Mouse (Mus musculus): ENCODE results near the gene Auts2. TPM values are rescaled to one million over a fixed set of nuclear protein-coding genes. Genes with fewer than 3 reads are reported as not detected.

Gene Auts2
- polyA plus RNA-seq, 1 experiment from 2014 or later: 4.9 TPM

DNA sequence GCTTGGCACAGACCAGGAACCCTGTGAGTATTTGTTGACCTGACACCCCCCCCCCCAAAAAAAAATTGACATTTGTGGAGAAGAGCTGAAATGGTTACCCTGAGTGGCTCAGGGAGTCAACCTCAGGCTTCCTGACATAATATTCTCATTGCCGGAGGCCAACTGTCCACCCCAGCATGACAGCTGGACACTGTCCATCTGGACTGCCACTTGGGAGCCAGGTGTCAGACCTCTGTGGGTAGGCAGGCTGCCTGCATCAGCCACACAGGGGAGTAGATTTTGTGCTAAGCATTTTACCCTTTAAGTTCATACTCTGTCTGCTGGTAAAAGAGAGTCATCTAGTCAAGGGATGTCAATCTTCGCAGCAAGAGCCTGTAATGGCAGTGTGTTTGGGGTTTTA is 880.5 kb downstream of the Auts2 start:
- 86% methylated on average over 2 of the region's 2 CpGs for WGBS
- TF ChIP-seq CTCF (IDR thresholded peaks at IDR 0.05; ENCODE audit: low read depth): no peak

DNA sequence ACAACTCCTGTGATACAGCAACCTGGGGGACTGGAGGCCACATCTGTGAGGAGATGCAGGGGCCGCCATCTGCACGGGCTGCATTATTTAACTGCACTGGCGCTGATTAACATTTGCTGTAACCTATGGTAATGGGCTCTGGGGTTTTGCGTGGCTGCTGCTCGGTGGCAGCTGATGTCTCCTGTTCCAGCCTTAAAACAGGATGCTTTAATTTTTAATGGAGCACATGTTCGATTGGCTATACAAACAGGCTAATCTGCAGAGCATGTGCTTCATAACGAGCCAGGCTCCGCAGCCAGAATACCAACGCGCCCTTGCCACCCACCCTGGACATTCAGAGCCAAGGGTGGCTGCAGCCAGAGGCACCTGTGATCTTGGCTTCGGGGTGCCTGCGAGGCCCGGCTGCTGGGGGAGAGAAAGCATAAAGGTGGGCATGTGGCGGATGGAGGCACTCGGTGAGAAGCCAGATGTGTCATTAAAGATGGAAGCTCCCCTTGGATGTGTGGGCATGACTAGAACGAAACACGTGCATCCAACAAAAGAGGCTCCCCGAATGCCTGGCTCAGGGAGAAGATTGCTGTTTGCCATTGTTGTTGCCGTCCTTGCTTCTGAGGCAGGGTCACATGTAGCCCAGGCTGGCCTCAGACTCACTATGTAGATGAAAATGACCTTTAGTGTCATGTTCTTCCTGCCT is 884.2 kb downstream of the Auts2 start:
- Histone ChIP-seq H3K27me3 (replicated peaks; ENCODE audit: control insufficient read depth, insufficient read depth, low read length) (no peaks in the 10 kb centered on the region), H3K4me1 (replicated peaks; ENCODE audit: control insufficient read depth, insufficient read depth, low read length) (no peaks in the 10 kb centered on the region), H3K27ac (ENCODE audit: low read depth, low read length) (no peak overlapping the region), H3K36me3 (ENCODE audit: control insufficient read depth, insufficient read depth) (no peaks in the 10 kb centered on the region), H3K4me2 (replicated peaks; ENCODE audit: low read depth) (no peak overlapping the region), H3K9ac (ENCODE audit: low read depth, low read length) (no peak overlapping the region), H3K9me3 (ENCODE audit: control insufficient read depth) (no peaks in the 10 kb centered on the region), H3K4me3 (ENCODE audit: low read depth, low read length) (no peak overlapping the region)
- ATAC-seq: no peak
- WGBS: 94% methylated on average over 19 of the region's 19 CpGs
- no peak for TF ChIP-seq CTCF (IDR thresholded peaks at IDR 0.05; ENCODE audit: low read depth)

More for the DNA sequence above, 880.5 kb downstream of the Auts2 start:
- H3K36me3 ChIP-seq (ENCODE audit: control insufficient read depth, insufficient read depth): no peaks in the 10 kb centered on the region
- no peaks in the 10 kb centered on the region for H3K9me3 ChIP-seq (ENCODE audit: control insufficient read depth)
- ATAC-seq: no peak
- H3K27ac ChIP-seq (ENCODE audit: low read depth, low read length): no peak overlapping the region
- H3K27me3 ChIP-seq (replicated peaks; ENCODE audit: control insufficient read depth, insufficient read depth, low read length): no peaks in the 10 kb centered on the region
- no peaks in the 10 kb centered on the region for H3K4me1 ChIP-seq (replicated peaks; ENCODE audit: control insufficient read depth, insufficient read depth, low read length)
- no peak overlapping the region for H3K4me3 ChIP-seq (ENCODE audit: low read depth, low read length)
- H3K9ac ChIP-seq (ENCODE audit: low read depth, low read length): no peak overlapping the region
- no peak overlapping the region for H3K4me2 ChIP-seq (replicated peaks; ENCODE audit: low read depth)

DNA sequence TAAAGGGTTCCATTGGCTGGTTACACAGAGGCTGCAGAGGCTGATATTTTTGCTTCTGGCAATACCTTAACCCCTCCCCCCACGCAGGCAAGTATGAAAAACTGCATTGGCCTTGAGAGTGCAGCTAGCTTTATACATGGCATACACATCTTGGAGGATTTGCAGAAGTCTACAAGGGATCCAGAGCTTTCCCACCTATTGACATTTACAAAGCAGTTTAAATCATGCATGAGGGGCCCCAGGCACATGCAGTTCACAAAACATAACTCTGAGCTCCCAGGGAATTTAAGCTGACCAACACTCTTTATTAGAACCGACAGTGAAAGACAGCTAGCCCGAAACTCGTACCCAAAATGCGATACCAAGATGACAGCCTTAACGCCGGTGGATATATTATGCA is 888.9 kb downstream of the Auts2 start:
- no peak overlapping the region for H3K27ac ChIP-seq (ENCODE audit: low read depth, low read length)
- H3K4me2 ChIP-seq (replicated peaks; ENCODE audit: low read depth): no peak overlapping the region
- H3K9me3 ChIP-seq (ENCODE audit: control insufficient read depth): no peaks in the 10 kb centered on the region
- H3K36me3 ChIP-seq (ENCODE audit: control insufficient read depth, insufficient read depth): no peaks in the 10 kb centered on the region
- no peak for ATAC-seq
- WGBS: 83% methylated on average over 7 of the region's 7 CpGs
- H3K9ac ChIP-seq (ENCODE audit: low read depth, low read length): no peak overlapping the region
- TF ChIP-seq CTCF (IDR thresholded peaks at IDR 0.05; ENCODE audit: low read depth): no peak
- H3K4me1 ChIP-seq (replicated peaks; ENCODE audit: control insufficient read depth, insufficient read depth, low read length): no peaks in the 10 kb centered on the region
- no peaks in the 10 kb centered on the region for H3K27me3 ChIP-seq (replicated peaks; ENCODE audit: control insufficient read depth, insufficient read depth, low read length)
- H3K4me3 ChIP-seq (ENCODE audit: low read depth, low read length): no peak overlapping the region

DNA sequence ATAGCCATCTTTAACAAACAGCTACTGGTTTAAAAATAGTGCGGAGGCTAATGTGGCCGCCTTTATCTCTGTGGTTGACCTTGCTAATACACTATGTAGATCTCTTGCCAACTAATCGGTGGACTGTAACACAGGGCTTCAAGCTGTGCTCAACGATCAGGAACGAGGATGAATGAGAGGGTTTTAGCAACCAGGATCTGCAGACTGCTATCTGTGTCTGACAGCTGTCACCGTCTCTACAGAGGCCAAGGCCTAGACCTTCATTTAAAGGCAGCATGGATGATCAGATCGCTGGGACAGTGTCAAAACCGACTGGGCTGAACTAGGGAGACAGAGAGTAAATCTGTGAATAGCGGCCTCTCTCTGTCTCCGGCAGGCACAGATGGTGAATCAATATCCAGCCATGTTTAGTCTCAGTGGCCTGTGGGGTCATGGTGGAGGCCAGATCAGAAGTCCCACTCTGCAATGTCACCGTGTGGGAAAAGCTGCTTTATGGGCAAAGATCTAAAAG is 892.7 kb downstream of the Auts2 start:
- WGBS: 73% methylated on average over 11 of the region's 11 CpGs
- H3K4me2 ChIP-seq (replicated peaks; ENCODE audit: low read depth): no peak overlapping the region
- no peaks in the 10 kb centered on the region for H3K4me1 ChIP-seq (replicated peaks; ENCODE audit: control insufficient read depth, insufficient read depth, low read length)
- no peak overlapping the region for H3K27ac ChIP-seq (ENCODE audit: low read depth, low read length)
- ATAC-seq: no peak
- no peak overlapping the region for H3K4me3 ChIP-seq (ENCODE audit: low read depth, low read length)
- H3K27me3 ChIP-seq (replicated peaks; ENCODE audit: control insufficient read depth, insufficient read depth, low read length): no peaks in the 10 kb centered on the region
- H3K36me3 ChIP-seq (ENCODE audit: control insufficient read depth, insufficient read depth): no peaks in the 10 kb centered on the region
- no peaks in the 10 kb centered on the region for H3K9me3 ChIP-seq (ENCODE audit: control insufficient read depth)
- no peak overlapping the region for H3K9ac ChIP-seq (ENCODE audit: low read depth, low read length)
- TF ChIP-seq CTCF (IDR thresholded peaks at IDR 0.05; ENCODE audit: low read depth): no peak

DNA sequence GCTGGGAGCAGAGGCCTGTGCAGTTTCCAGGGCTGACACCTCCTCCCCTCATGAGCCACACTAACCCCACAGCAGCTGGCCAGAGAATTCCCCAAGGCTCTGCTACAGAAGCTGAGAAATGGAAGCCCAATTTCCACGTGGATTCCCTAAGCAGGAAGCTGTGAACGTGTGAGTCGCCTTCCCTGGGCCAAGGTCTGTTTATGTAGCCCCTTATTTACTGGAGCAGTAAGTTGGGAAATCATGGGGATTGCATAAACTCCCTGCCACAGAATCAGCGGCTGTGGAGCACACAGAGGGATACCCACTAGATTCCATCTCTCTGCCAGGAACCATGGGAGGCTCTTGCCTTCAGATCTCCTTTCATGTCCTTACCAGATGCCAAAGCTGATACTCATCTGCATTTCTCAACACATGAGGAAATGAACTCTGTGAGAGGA is 895.4 kb downstream of the Auts2 start:
- H3K4me3 ChIP-seq (ENCODE audit: low read depth, low read length): no peak overlapping the region
- no peak for ATAC-seq

DNA sequence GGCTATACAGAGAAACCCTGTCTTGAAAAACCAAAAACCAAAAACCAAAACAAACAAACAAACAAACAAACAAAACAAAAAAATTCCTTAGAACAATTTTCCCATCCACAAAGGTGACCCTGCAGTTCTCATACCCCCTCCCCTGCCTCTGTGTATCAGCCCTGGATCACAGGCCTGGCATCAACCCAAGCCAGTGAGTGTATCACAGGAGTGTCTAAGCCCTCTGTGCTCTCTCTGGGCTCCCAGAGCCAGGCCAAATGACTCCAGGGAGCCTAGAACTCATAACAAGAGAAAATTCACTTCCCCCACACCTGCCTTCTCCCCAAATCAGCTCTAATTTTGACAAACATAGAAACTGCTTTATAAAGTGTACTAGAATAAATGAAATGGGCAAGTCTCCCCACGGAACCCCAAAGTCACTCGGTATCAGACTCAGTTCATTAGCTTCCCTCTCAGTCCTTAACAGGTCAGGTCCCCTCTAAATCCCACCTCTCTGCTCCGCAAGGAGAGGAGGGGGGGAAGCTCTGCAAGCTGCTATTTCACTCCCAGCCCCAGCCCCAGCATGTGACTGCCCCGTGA is 896.0 kb downstream of the Auts2 start:
- Histone ChIP-seq H3K27me3 (replicated peaks; ENCODE audit: control insufficient read depth, insufficient read depth, low read length) (no peaks in the 10 kb centered on the region), H3K4me1 (replicated peaks; ENCODE audit: control insufficient read depth, insufficient read depth, low read length) (no peaks in the 10 kb centered on the region), H3K9me3 (ENCODE audit: control insufficient read depth) (no peaks in the 10 kb centered on the region), H3K4me3 (ENCODE audit: low read depth, low read length) (no peak overlapping the region), H3K4me2 (replicated peaks; ENCODE audit: low read depth) (no peak overlapping the region), H3K36me3 (ENCODE audit: control insufficient read depth, insufficient read depth) (no peaks in the 10 kb centered on the region), H3K27ac (ENCODE audit: low read depth, low read length) (no peak overlapping the region), H3K9ac (ENCODE audit: low read depth, low read length) (no peak overlapping the region)
- TF ChIP-seq CTCF (IDR thresholded peaks at IDR 0.05; ENCODE audit: low read depth): no peak
- ATAC-seq: no peak
- WGBS: 63% methylated on average over 4 of the region's 4 CpGs

More for the DNA sequence above, 895.4 kb downstream of the Auts2 start:
- Histone ChIP-seq H3K27me3 (replicated peaks; ENCODE audit: control insufficient read depth, insufficient read depth, low read length) (no peaks in the 10 kb centered on the region), H3K36me3 (ENCODE audit: control insufficient read depth, insufficient read depth) (no peaks in the 10 kb centered on the region), H3K4me1 (replicated peaks; ENCODE audit: control insufficient read depth, insufficient read depth, low read length) (no peaks in the 10 kb centered on the region), H3K9ac (ENCODE audit: low read depth, low read length) (no peak overlapping the region), H3K9me3 (ENCODE audit: control insufficient read depth) (no peaks in the 10 kb centered on the region), H3K4me2 (replicated peaks; ENCODE audit: low read depth) (no peak overlapping the region), H3K27ac (ENCODE audit: low read depth, low read length) (no peak overlapping the region)
- no peak for TF ChIP-seq CTCF (IDR thresholded peaks at IDR 0.05; ENCODE audit: low read depth)
- 40% methylated on average over 4 of the region's 4 CpGs for WGBS
